Mouse (Mus musculus) layer of hippocampus, postnatal 25 days (tissue): ENCODE data around the gene Rnf32. TPM values are rescaled to one million over a fixed set of nuclear protein-coding genes. Genes with fewer than 3 reads are reported as not detected.
A peak's percentile ranks its signal among the peaks of the same experiment; 100 is the strongest.

ENCODE experiments used
- DNase-seq, 2 experiments: peaks; one replicate each; pipeline ENCODE4 v3.0.0; 2022; ENCODE audit warnings: mixed read lengths in 2 of 2, low spot score in 1 of 2; ENCODE audit errors: extremely low spot score in 1 of 2
- total RNA-seq, 2 experiments: library from RNA; stranded (reverse); gene quantifications; 2 replicates each; pipeline ENCODE4 v1.2.3; 2021

The Rnf32 gene
- 10 to 100 TPM; 19.5 to 26.1 TPM for total RNA-seq

DNA sequence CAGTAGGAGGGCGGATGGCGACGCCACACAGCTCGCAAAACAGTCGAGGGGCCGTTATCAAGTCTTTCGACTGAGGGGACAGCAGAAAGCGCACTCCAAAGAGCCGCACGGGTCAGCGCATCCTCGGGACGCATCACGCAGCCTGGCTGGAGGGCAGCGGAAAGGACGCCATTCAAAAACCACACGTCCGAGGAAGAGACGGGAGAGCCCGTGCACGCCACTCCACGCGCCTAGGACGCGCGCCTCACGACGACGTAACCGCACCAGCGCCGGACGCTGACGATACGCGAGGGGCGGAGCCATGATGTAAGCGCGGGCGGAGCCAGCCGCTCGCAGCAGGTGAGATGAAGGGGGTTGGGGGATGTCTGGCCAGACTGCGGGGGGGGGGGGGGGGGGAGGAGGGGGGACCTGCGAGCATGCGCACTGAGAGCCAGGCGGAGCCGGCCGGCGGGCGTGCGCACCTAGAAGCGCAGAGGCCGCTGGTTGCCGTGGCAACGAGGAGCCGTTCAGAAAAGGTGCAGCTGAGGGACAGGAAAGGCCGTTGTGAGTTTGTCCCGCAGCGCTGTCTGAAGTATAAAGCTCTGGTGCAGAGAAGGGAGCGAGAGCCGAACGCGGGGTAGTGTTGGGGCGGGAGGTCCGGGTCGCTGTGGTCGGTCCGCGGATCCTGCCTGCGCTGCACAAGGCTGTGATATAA is at the start of gene Rnf32:
TSS of gene Rnf32 (plus strand) at position 423 of the 694 bp plus-strand sequence.
- DNase-seq = peak; percentile 79

DNA sequence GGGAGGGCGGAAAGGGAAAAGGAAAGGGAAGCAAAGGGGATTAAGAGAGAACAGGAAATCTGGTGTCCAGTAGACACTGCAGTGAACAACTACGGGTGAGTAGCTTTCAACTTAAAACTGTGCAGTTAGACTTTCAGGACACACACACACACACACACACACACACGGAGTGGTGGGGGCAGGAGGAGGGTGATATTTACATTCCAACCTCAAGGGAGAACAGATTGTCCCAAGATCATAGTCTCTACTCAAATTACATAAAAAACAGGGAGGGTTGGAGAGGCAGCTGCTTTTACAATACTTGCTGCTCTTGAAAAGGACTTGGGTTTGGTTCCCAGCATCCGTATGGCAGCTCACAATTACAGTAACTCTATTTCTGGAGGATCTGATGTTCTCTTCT is 45.6 kb upstream of the Rnf32 start:
- no peak for DNase-seq

DNA sequence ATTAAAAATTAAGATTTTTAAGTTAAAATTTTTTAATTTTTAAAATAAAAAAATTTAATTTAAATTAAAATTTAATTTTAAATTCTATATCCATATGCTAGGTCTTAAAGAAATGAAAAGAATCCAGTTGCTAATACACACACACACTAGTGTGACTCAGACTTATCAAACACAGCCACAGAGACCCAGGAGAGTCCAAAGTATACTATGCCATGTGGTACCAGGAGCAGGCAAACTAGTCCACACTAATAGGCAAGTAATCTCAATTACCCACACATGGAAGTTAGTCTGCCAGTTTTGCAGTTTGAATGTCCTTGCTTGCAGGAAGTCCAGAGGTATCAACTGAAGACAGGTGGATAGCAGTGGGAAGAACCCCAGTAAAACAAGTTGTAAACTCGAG is 35.9 kb upstream of the Rnf32 start:
- DNase-seq = no peak

DNA sequence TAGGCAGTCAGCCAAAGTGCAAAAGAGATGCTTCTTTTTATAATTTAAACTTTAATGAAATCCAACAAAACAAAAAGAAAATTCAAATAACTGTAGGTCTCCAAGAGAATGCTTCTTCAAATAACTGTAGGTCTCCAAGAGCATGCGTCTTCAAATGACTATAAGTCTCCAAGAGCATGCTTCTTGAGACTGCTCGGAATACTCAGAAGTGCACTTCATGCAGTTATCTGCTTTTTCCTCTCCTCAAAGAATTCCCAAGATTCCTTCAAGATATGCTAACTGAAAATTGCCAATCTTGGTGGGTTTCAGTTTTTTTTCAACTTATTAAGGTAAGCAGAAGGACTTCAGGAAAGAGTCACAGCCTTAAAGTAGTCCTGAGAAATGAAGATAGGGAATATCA is 28.8 kb upstream of the Rnf32 start:
- DNase-seq = no peak

DNA sequence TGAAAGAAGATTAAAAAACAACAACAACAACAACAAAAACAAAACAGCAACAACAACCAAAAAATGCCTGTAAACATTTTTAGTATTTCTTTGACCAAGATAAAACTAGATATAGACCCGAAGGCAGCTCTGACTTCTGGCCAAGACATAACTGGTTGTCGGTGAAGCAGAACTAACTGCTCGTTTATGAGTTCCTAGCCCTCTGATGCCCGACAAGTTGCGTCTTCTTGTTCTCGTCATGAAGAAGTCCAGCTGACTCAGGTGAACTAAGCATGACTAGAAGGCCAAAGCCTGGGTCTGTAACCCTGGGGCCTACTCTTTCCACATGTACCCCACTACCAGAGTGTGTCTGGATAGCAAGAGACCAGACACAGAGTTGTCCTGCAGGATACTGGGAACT is 25.6 kb upstream of the Rnf32 start:
- DNase-seq = no peak

DNA sequence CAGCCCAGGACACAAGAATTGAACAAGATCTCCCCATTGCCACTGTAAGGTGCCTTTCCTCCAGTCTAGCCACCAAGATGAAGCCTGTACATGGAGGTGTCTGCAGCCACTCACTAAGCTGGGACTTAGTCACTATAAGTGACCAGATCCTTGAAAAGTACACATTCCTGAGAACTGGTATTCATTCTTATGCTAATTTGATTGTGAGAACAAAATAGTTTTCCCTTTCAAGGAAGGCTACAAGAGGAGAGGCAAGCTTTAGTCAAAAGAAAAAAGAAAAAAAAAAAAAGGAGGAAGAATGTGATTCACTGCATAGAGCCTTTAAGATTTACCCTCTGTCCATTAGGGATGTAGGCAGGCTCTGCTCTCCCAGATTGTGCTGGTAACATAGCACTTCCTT is 24.6 kb upstream of the Rnf32 start:
- DNase-seq = no peak

DNA sequence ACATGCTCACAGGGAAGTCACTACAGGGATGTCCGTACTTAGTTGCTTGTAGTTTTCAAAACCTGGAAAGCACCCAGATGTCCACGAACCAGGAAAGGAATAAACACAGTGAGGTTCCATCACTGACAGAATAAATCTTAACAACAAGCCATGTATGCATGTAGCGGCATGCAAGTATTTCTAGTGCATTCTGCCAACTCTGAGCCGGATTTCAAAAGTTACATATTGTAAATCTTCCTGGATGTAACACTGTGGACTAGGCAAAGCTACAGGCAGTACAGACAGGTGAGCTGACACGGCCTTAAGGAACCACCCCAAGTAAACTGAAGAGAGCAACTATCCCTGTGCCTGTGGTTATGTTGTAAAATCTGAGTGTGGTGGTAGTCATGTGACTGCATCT is 9.0 kb upstream of the Rnf32 start:
- no peak for DNase-seq

DNA sequence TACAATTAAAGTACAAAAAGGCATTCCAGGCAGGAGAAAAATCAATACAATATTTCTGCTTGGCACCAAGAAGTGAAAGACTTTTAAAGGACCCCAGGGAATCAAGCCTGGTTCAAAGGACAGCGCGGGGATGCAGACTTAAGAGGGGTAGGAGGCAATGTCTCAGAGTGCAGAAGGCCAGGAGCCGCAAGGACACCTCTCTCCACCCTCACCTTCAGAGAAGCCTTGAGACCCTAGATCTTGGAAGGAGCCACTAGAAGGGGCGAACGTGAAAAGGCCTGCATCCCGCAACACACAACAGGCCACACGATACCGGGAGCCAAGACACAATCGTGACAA is 592 bp upstream of the Rnf32 start:
- DNase-seq = no peak

DNA sequence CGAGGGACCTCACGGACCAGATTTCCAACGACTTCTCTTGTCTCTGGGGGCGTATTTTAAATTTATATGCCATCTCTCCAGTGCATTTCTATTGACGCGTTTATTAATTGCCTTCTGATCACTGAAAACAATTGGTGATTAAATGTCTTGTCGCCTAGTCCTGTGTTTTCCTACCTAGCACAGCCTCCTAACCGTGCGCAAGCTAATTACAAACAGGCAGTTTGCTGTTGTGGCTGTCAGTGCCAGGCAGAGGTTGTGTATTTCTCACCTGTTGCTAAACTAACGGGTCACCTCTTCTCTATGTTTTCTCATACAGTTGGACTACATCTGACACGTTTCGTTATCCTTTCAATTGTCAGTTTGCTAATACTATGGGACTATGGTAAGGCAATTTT is 469 bp downstream of the Rnf32 start:
- no peak for DNase-seq

DNA sequence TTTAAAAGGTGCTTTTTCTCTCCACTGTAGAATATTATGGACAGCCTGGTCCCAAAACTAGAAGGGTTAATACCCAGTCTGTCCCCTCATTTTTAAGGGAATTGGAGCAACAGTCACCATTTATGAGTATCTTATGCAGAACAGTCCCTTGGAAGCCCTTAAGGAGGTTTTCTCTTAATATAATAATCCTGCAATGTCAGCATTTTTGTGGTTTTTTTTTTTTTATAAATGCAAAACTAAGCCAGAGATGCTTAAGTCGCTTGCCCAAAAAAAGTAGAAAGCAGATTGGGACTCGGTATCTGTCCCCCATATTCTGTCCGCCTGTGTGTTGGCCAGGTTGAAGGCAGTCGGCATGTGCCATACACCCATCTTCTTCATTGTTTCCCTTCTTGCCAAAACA is 1.4 kb downstream of the Rnf32 start:
- DNase-seq = no peak

DNA sequence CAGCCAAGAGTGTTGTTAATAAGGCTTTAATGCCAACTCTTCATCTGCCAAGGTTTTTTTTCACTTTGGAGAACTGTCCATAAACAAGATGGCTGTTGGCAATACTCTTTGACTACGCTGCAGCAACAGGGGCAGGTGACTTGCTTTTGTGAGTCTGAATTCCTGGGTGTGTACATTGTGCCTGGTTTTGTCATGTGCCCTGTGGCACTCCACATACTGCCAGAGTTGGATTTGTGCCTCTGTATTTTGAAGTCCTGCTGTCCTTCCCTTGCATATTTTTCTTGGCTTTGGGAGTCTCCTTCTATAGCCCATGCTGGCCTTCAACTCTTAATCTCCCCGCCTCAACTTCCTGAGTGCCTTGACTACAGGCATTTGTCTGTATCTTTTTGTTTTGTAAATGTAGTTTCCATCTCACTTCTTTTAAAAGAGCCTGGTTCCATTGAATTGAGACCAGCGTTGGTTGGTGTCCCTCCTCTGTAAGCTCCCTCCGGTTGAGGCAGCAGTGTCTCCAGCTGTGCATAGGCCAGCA is 3.2 kb downstream of the Rnf32 start:
- DNase-seq = no peak

DNA sequence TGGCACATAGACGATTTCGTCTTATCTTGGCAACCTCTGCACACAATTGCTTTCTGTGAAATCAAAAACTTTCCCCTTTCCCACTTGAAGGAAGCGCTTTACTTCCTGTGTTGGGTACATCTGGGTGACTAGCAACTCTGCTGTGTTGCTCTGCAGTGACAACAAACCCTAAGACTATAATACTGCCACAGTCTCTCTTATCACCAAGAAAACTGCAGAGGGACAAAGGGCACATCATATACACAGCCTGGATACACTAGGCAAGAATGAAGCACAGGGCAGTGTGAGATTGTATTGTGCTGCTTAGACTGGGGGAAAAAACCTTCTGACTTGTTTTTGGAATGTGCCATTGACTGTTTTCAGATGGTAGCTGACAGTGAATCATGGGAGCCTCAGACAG is 4.1 kb downstream of the Rnf32 start:
- DNase-seq = no peak

DNA sequence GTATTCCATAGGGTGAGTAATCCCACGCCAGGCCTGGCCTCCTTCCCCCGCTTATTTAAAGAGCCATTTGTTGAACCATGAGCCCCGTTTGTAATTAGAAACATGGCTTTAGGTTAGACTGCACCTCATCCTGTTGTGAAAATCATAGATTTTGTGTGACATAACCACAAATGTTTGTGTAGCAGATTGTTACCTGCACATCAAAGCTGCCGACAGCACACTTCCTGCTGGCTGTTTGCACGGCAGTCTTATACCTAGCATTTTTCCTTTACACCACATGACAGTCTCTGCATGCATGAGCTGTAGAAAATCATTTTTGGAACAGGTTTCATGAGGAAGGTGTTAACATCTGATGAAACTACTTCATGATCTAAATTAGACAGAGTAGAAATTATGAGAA is 9.9 kb downstream of the Rnf32 start:
- no peak for DNase-seq

DNA sequence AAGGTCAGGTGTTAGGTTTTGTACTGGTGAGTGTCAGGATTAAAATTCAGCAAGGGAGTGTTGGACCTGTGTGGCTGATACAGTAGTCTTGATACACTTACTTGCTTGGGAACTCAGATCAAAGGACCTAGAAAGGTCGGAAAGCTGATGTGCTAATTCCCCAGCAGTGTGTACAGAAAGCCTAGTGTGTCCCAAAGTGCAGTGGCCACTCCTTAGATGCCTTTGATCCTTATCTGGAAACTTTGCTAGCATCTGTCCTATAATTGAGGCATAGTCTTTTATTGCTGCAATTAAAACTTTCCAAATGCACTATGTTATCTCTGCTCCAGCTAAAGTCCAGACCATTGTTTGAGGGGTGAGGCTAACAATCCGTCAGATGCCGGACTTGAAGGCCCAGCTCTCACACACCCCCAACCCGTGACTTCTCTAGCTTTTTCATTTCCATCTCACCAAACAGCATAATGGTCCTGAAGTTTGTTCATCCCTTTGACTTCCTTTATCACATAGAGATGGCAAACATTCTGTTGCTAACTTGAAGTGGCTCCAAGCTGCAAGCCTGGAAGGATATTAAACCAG is 16.3 kb downstream of the Rnf32 start:
- no peak for DNase-seq

DNA sequence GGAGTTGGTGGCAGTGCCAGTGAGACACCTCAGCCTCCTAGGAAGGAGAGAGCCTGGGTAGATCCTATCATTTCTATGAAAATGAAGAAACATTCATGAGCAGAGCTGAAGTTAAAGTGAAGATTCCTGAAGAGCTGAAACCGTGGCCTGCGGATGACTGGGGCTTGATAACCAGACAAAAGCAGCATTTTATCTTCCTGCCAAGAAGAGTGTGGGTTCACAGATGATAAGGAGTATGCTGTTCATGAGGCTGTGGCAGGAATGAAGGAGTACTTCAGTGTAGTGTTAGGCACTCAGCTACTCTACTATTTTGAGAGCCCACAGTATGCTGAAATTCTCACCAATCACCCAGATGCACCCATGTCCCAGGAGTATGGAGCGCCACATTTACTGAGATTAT is 22.2 kb downstream of the Rnf32 start:
- DNase-seq = no peak

DNA sequence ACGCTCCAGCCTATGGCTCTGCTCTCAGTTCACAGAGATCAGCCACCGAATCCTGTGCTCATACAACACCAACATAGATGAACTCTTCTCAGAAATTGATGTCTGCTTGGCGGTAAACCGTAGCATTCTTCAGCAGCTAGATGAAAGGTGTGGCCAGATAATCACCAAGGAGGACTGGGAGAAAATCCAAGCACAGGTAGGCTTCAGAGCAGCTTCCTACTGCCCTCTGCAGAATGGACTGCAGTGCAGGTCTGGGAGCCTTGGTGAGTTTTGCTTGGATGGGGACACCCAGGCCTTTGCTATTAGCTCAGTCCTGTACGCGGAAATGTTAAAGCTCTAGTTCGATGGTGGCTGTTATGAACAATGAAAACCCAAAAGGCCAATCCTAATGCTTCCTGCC is 28.3 kb downstream of the Rnf32 start:
- DNase-seq = no peak

DNA sequence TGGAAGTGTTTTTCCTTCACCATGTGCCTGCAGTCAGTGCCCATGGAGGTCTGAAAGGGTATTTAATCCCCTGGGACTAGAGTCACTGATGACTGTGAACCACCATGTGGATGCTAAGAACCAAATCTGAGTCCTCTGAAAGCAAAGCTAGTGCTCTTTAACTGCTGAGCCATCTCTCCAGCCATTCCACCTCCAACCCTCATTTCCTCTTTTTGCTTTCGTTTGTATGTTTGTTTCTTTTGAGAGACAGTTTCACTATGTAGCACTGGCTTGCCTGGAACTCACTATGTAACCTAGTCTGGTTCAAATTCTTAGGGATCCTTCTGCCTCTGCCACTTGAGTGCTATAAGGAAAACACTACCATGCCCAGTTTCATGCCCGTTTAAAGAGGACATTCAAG is 34.7 kb downstream of the Rnf32 start:
- no peak for DNase-seq

DNA sequence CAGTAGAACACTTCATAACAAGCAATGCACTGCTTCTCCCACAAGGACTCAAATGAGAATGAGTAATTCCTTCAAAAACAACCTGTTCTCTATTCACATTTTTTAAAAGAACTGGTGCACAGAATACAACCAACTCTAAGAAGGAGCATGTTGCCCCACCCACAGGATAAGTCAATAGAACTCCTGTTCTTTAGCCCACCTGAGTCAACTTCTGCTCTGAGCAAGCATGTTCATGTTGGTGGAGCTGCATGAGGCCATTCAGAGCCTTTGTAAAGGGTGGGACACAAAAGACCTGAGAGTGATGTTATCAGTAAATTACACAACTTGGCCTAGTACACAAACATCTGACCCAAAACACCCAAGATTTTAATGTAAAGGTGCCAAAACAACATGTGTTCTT is 42.6 kb downstream of the Rnf32 start:
- no peak for DNase-seq

DNA sequence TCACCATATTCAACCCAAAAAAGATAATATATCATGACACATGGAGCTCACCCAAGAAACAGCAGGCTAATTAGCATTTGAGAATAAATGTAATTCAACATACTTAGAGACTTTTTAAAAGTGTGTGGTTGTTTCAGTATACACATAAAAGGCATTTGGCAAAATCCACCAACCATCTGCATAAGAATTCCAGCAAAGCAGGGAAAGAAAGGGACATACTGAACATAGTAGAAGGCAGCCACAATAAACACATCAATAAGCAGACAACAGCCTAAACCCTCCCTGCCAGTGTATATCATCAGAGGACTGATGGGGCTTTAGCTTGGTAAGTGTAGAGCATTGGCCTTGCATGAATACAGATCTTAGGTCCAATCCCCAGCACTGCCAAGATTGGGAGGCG is 49.0 kb downstream of the Rnf32 start:
- no peak for DNase-seq

DNA sequence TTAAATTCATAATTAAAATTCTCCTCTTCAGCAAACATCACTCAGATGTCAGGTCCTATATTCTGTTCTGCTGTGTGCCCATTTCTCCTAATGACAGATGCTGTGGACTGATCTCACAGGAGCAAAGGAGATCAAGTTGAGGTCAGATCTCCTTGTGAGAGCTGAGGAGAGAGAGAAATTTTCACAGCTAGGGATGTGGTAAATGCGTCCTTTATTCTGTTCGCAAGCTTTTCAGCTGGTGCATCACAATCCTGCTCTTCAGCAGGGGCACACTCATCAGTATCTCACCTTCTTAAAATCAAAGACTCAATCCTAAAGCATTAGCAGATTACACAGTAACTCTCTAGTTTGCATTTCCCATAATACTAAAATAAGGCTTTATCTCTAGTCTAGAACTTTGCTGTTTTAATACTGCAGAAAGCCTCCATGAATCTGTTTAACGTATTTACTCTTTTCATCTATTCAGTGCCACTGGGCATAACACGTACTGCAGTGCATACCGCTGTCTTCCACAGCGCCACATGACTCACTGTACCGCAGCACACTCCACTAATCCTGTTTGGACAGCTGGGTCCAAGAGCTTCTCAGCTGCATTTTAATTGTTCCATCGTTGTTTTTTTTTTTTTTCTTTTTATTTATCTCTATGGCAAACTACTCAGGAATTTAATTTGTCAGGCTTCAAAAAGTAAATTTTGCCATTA is 55.2 kb downstream of the Rnf32 start:
- no peak for DNase-seq

DNA sequence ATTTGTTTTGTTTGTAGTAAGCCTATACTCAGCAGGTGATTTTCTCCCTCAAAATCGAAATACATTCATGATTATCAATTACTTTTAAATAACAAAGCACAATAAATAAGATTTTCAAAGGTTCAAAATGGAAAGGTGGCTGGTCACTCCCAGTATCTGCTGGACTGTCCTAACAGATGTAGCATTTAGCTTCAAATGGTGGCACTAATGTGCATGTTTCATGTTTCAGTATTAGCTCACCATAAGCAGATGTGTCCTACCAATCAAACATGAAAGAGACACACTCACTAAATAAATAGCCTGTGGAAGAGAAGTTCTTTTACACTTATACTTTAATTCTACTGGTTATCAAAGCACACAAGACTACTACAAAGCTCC is 55.7 kb downstream of the Rnf32 start:
- DNase-seq = no peak

DNA sequence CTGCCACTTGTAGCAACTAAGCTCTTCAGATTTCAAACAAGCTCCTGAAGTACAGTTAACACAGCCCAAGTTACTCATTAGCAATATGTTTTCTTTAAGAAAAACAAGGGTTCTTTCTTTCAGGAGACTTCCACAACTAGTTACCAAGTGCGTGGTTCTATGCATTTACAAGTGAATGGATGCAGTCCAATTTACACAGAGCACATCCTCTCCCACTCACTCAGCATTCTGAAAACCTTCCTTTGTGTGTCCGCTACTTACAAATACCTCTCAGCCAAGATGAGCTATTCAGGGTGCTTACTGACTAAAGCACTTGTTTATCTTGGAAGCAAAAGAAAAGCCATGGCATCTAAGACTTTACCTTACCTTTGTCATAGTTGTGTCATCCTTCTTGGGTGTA is 58.1 kb downstream of the Rnf32 start:
- no peak for DNase-seq
